Mouse (Mus musculus) subcutaneous adipose tissue, adult 2 months (tissue): ENCODE data around the gene Plekhh3. TPM values are rescaled to one million over a fixed set of nuclear protein-coding genes. Genes with fewer than 3 reads are reported as not detected.

Experiments
- polyA plus RNA-seq: library from polyadenylated mRNA; depleted of rRNA; stranded (reverse); fragments of >200 nt; gene quantifications from 2 replicates; pipeline ENCODE4 v1.2.3, GENCODE M21; 2012; ENCODE audit warnings: low replicate concordance; rRNA removed

The Plekhh3 gene
- 30.1 and 55.2 TPM in 2 replicates for polyA plus RNA-seq

DNA sequence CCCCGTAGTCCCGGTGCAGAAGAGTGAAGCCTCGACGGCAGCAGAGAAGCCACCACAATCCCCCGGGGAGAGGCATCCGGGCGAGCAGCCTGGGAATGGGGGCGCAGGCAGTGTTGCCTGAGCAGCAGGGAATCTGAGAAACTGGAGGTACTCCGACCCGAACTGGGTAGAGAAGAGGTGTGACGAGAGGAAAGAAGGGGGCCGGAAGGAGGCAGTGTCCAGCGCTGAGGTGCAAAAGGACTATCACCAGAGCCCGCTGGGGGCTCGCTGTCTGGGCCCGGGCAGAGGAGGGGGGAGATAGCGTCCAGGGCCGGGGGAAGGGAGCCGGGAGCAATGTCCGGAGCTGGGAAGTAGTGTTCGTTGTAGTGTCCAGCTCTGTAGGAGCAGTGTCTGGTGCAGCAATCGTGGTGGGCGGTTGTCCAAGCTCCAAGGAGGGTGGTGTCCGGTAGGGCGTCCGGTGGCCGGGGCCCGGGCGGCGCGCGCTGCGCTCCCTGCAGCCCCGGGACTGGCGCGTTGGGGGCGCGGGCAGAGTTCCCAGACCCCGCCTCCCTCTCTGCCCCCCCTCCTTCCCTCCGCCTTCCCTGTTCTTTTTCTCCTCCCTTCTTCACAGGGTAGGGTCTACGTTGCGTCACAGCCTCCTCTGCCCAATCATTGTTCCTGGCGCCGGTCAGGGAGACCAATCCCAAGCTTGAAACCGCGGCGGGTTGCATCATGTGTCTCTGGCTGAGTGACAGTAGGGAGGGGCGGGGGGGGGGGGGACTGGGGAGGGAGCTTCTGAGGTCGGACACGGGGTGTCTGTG lies at the start of gene Plekhh3:
TSS of gene Plekhh3 (minus strand) at position 541 of the 800 bp plus-strand sequence.

DNA sequence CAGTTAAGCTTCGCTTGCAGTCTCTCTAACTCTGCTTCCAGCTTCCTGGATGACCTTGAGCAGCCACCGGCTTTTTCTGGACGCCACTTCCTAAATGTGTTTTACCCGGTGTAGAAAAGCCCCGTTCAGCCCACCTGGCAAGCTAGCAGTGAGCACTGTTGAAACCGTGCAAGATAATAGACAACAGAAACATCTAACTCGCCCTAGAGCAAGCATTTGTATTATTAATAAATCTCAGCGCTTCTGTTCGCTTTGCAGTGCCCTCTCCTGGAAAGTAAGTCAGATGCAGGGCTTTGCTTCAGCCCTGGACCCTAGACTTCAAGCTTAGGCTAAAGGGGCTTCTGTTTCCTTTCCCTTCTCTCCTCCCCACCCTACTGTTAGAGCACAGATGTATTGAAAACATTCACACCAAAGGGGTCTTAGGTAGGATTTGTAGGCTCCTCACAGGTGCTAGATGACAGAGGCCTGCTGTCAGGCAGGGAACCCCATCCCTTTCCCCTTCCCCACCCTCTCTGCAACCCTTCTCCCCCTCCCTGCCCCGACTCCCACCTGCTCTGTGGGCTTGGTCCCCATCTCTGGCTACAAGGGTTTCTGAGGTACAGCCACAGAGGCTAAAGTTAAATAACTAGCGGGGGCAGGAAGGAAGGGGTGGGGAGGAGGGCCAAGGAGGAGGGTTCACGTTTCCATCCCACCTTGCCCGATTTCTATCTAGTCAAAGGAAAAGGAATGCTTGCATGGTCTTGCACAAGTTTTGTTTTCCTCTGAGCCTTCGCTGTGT lies 3.9 kb upstream of the Plekhh3 start, which contains the start of gene Ccr10:
TSS of gene Ccr10 (minus strand) at position 593 of the 778 bp plus-strand sequence.

DNA sequence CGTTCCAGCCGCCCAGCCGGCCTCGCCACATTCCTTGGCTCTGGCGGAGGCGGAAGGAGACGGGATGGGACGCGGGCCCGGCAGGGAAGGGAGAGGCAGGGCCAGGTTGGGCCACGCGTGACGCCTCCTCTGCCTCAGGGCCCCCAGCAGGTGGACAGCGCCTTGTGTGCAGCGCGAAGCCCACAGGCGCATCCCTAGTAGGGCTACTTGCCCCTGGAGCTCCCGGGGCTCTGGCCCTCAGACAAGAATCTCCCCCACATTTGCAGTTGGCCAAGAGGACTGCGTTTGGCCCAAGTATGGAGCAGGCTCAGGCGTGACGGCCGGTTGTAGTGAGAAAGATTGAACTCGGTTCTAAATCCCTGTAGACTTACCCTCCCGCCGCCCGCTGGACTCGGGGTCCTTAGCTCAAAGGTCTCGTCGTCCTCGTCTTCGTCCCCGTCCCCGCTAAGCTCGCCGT lies 769 bp downstream of the Plekhh3 start, which contains the start of gene Cntnap1:
TSS of gene Cntnap1 (plus strand) at position 170 of the 457 bp plus-strand sequence.

DNA sequence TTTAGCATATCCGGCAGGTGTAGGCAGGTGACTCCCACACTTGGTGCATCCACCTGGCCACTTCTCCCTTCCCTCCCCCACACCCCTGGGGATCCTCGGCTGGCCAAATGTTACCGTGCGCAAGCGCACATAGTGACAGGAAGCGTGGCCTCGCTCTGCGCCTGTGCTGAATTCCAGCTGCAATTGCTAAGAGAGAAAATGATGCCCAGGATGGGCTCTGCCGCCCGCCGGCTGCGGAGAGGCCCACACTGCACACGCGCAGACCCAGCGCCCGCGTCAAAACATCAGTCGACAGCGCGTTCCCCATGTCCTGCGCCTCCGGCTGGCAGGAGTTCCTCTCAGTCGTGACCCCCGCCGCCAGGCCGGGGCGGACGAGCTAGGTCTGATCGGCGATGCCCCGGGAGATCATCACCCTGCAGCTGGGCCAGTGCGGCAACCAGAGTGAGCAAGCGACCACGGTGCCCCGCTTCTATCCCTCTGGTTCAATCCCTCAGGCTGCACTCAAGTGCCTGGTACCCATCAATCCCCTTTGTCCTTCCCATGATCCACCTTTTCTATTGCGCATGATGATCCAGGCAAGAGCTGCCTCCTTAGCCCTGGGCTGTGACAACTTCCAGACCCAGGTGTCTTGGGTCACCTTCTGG lies 15.3 kb downstream of the Plekhh3 start, which contains the start of gene Tubg2:
TSS of gene Tubg2 (plus strand) at position 180 of the 644 bp plus-strand sequence.

DNA sequence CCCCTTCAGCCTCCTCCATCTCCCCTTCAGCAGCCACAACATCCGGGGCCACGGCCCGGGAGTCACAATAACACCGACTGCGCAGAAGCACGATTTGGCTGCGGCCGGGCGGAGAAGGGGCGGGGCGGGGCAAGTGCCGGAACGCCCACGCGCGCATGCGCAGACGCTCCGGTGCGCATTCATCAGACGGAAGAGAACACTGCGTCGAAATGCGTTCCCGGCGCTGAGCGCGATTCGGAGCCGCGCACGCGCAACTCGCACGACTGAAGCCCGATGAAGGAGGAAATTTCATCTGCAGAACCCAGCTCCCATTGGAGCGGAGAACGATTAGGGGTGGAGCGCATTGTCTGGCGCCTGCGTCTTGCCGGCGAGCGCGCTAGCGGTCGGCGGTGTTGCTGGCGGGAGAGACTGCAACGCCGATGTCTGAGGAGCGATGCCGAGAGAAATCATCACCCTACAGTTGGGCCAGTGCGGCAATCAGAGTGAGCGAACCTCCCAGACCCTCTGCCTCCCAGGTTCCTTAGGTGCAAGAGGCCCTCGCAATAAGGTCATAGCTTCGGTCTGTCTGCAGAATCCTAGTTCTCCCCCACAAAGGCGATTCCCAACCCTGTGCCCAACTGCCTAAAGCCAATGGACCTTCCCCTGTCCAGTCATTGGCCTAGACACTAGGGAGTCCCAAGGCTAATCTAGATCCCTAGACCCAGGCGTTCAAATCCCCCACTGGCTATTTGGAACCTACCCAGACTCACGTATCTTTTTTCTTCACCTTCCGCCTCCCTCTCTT lies 51.2 kb downstream of the Plekhh3 start, which contains the start of the genes Retreg3 and Tubg1:
TSS of gene Retreg3 (minus strand) at position 133 of the 784 bp plus-strand sequence.
TSS of gene Tubg1 (plus strand) at position 178 of the 784 bp plus-strand sequence.

Other genes starting within 250 kb of the Plekhh3 start
- gene Stat3, start 231.8 kb downstream of the Plekhh3 start, polyA plus RNA-seq = 102 and 167 TPM in 2 replicates
- 320 and 538 TPM in 2 replicates for gene Cavin1, start 200.5 kb downstream of the Plekhh3 start, polyA plus RNA-seq
- 83.8 and 142 TPM in 2 replicates for gene Atp6v0a1, start 161.9 kb downstream of the Plekhh3 start, polyA plus RNA-seq
- 48.5 and 52.4 TPM in 2 replicates for gene Naglu, start 101.3 kb downstream of the Plekhh3 start, polyA plus RNA-seq
- 0.33 and 0.55 TPM in 2 replicates for gene Hsd17b1, start 92.9 kb downstream of the Plekhh3 start, polyA plus RNA-seq
- gene Coasy, start 88.8 kb downstream of the Plekhh3 start, polyA plus RNA-seq = 96.2 and 105 TPM in 2 replicates
- 59.2 and 60.4 TPM in 2 replicates for gene Mlx, start 84.1 kb downstream of the Plekhh3 start, polyA plus RNA-seq
- 0.95 and 3.9 TPM in 2 replicates for gene Psmc3ip, start 75.9 kb downstream of the Plekhh3 start, polyA plus RNA-seq
- gene Retreg3, start 51.5 kb downstream of the Plekhh3 start, polyA plus RNA-seq = 76.7 and 88.6 TPM in 2 replicates
- 13.8 and 32.5 TPM in 2 replicates for gene Tubg1, start 51.4 kb downstream of the Plekhh3 start, polyA plus RNA-seq
- 1.4 and 5.3 TPM in 2 replicates for gene Tubg2, start 15.4 kb downstream of the Plekhh3 start, polyA plus RNA-seq
- 8.3 and 16.6 TPM in 2 replicates for gene Cntnap1, start 828 bp downstream of the Plekhh3 start, polyA plus RNA-seq
- 0.60 and 0.93 TPM in 2 replicates for gene Ccr10, start 4.1 kb upstream of the Plekhh3 start, polyA plus RNA-seq
- gene Ezh1, start 55.1 kb upstream of the Plekhh3 start, polyA plus RNA-seq = 44.1 and 55.6 TPM in 2 replicates
- 237 and 432 TPM in 2 replicates for gene Ramp2, start 74.7 kb upstream of the Plekhh3 start, polyA plus RNA-seq
- gene Vps25, start 82.4 kb upstream of the Plekhh3 start, polyA plus RNA-seq = 110 and 112 TPM in 2 replicates
- 1.4 and 19.8 TPM in 2 replicates for gene Wnk4, start 89.2 kb upstream of the Plekhh3 start, polyA plus RNA-seq
- 0.07 and 0.19 TPM in 2 replicates for gene Cntd1, start 107.7 kb upstream of the Plekhh3 start, polyA plus RNA-seq
- gene Coa3, start 107.8 kb upstream of the Plekhh3 start, polyA plus RNA-seq = 161 and 167 TPM in 2 replicates
- 87.7 and 120 TPM in 2 replicates for gene Becn1, start 130.9 kb upstream of the Plekhh3 start, polyA plus RNA-seq
- gene Psme3, start 144.9 kb upstream of the Plekhh3 start, polyA plus RNA-seq = 61.9 and 67.1 TPM in 2 replicates
- gene Aoc2, start 153.7 kb upstream of the Plekhh3 start, polyA plus RNA-seq = 3.9 and 7.4 TPM in 2 replicates
- 254 and 817 TPM in 2 replicates for gene Aoc3, start 159.3 kb upstream of the Plekhh3 start, polyA plus RNA-seq
- 0.08 and 0.09 TPM in 2 replicates for gene G6pc, start 196.2 kb upstream of the Plekhh3 start, polyA plus RNA-seq
- gene Aarsd1, start 246.3 kb upstream of the Plekhh3 start, polyA plus RNA-seq = 29.0 and 32.6 TPM in 2 replicates